Comparison of ENCODE assay signal across 16 mouse cellular contexts in genomic region chr2:79630231-79630630, GRCm38 (mm10).
"Had no signal": no experiment of that assay in that cellular context is flagged by ENCODE, and none has a peak within 500 bp of the region (broad histone marks: within the 10 kb centered on the region; RNA-seq: fewer than 3 reads in every experiment).

No protein-coding gene starts in this region.

- H3K9me3 ChIP-seq: liver, embryonic 15.5 days; megakaryocyte, embryonic 14.5 days; midbrain, embryonic 13.5 days; midbrain, embryonic 15.5 days; neural tube, embryonic 12.5 days; stomach, embryonic 15.5 days had no signal

- H3K27me3 ChIP-seq: liver, embryonic 15.5 days; megakaryocyte, embryonic 14.5 days; midbrain, embryonic 15.5 days; neural tube, embryonic 12.5 days; stomach, embryonic 15.5 days had no signal

- H3K36me3 ChIP-seq: liver, embryonic 15.5 days; midbrain, embryonic 13.5 days; midbrain, embryonic 15.5 days; neural tube, embryonic 12.5 days; stomach, embryonic 15.5 days had no signal

- DNase-seq: liver, postnatal 0 days; lung, embryonic 14.5 days; lung, postnatal 10 days; lung, postnatal 36 days; right cerebral cortex, postnatal 14 days; thymus, adult 2 months; thymus, postnatal 25 days; thymus, postnatal 4 days had no signal

- ATAC-seq: liver, postnatal 0 days; midbrain, embryonic 13.5 days; midbrain, embryonic 15.5 days had no signal

- H3K4me3 ChIP-seq: liver, embryonic 15.5 days; megakaryocyte, embryonic 14.5 days; midbrain, embryonic 13.5 days; midbrain, embryonic 15.5 days; neural tube, embryonic 12.5 days; stomach, embryonic 15.5 days had no signal

- H3K9ac ChIP-seq: liver, embryonic 15.5 days; liver, postnatal 0 days; lung, embryonic 14.5 days; midbrain, embryonic 13.5 days; midbrain, embryonic 15.5 days; neural tube, embryonic 12.5 days; stomach, embryonic 15.5 days had no signal

- H3K4me2 ChIP-seq: liver, embryonic 15.5 days; lung, embryonic 14.5 days; midbrain, embryonic 11.5 days; midbrain, embryonic 13.5 days; midbrain, embryonic 15.5 days; neural tube, embryonic 12.5 days; stomach, embryonic 15.5 days had no signal

- H3K4me1 ChIP-seq: midbrain, embryonic 13.5 days; midbrain, embryonic 15.5 days; neural tube, embryonic 12.5 days; stomach, embryonic 15.5 days had no signal

- H3K27ac ChIP-seq: liver, embryonic 15.5 days; macrophage; midbrain, embryonic 13.5 days; midbrain, embryonic 15.5 days; neural tube, embryonic 12.5 days; stomach, embryonic 15.5 days had no signal
